Mouse (Mus musculus): ENCODE results near the gene Robo2. TPM values are rescaled to one million over a fixed set of nuclear protein-coding genes. Genes with fewer than 3 reads are reported as not detected.
"Not testable (repeated sequence)": the region's sequence is repeated elsewhere in the genome, so short reads cannot be mapped to it uniquely, and the experiment has no call there.

The Robo2 gene
- polyA plus RNA-seq, 1 experiment from 2014 or later = 63.0 TPM

DNA sequence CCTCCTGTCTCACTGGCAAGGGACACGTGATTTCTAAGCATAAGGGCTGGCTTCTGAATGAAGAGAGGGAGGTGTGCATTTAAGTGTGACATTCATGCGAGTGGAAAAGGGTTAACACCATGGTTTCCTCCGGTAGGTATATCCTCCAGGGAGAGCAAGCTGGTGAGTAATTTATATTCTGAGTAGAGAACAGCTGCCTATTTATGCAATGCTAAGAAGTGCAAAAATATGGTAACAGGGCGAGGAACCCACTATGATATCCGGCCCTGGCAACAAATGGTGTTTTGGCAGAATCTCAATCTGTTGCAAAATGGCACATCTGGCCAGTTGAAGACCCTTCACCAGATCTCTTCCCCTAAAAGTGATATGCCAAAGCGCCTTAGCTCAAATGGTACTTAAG is 362.6 kb downstream of the Robo2 start:
- peaks cover 3% of the 10 kb centered on the region; the same call in 1 of the 2 replicates for H3K4me1 ChIP-seq
- H3K9me3 ChIP-seq (replicated peaks) = no peaks in the 10 kb centered on the region
- no peak overlapping the region for H3K4me2 ChIP-seq (replicated peaks)
- ATAC-seq (ENCODE audit: low FRiP score) = no peak
- H3K36me3 ChIP-seq = no peaks in the 10 kb centered on the region
- H3K27ac ChIP-seq = no peak overlapping the region
- no peak overlapping the region for H3K4me3 ChIP-seq
- H3K27me3 ChIP-seq = no peaks in the 10 kb centered on the region
- 61% methylated on average over 6 of the region's 6 CpGs for WGBS
- no peak overlapping the region for H3K9ac ChIP-seq

DNA sequence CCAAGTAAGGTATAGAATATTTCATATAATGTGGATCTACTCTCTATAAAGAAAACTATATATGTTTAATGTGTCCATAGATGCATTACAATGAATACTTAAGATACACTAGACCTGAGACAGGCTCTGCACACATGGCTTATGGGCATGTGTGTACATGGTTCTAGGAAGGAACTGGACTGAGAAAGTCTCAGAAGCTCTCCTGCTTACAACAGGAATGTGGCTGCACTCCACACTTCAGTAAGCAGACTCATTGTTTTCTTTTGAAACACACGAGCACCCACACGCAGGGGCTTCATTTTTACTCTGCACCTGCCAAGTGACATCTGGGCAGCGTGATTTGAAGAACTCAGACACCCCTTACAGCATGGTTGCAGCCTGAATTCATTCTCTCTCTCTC is 364.4 kb downstream of the Robo2 start:
- WGBS = 36% methylated on average over 3 of the region's 3 CpGs
- Histone ChIP-seq H3K36me3 (no peaks in the 10 kb centered on the region), H3K27me3 (no peaks in the 10 kb centered on the region), H3K4me2 (replicated peaks) (no peak overlapping the region), H3K4me1 (peaks cover 3% of the 10 kb centered on the region; the same call in 1 of the 2 replicates), H3K27ac (no peak overlapping the region), H3K4me3 (no peak overlapping the region), H3K9ac (no peak overlapping the region), H3K9me3 (replicated peaks) (no peaks in the 10 kb centered on the region)
- no peak for ATAC-seq (ENCODE audit: low FRiP score)

DNA sequence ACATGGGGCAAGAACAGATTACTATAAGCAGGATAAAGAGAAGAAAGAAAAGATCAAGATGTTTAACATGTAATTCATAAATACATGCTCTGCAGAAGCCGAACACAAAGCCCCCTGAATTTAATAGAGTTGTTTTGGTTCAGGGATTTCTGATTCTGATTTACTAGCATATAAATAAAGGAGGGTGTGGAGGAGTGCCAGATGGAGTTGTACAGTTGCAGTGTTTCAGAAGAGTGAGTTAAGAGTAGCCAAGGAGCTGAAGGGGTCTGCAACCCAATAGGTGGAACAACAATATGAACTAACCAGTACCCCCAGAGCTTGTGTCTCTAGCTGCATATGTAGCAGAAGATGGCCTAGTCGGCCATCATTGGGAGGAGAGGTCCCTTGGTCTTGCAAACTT is 370.8 kb downstream of the Robo2 start:
- H3K36me3 ChIP-seq; H3K9me3 ChIP-seq (replicated peaks); H3K4me3 ChIP-seq; H3K27me3 ChIP-seq; ATAC-seq (ENCODE audit: low FRiP score); H3K27ac ChIP-seq; H3K4me2 ChIP-seq (replicated peaks); H3K4me1 ChIP-seq; H3K9ac ChIP-seq: not testable (repeated sequence)
- WGBS = 83% methylated on average over 2 of the region's 2 CpGs

DNA sequence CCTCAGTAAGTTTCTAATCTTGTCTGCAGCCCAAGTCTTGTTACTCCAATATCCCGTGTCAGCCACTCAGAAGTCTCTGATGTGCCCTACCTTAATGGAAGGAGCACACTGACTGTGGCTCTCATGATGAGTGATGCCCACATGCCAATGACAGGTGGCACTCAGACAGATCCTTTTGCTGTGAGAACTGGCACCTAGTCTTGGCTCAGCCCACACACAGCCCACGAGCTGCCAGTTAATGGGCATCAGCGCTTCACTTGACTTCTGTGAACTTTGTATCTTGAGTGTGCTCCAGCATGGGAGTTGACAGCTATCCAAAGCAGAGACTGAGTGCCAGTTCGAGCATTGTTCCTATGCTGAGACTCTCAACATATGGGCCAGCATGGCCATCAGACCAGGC is 383.8 kb downstream of the Robo2 start:
- Histone ChIP-seq H3K9ac (no peak overlapping the region), H3K27me3 (no peaks in the 10 kb centered on the region), H3K4me1 (no peaks in the 10 kb centered on the region), H3K27ac (no peak overlapping the region), H3K9me3 (replicated peaks) (no peaks in the 10 kb centered on the region), H3K36me3 (no peaks in the 10 kb centered on the region), H3K4me3 (no peak overlapping the region), H3K4me2 (replicated peaks) (no peak overlapping the region)
- WGBS = 81% methylated on average over 4 of the region's 4 CpGs
- no peak for ATAC-seq (ENCODE audit: low FRiP score)

DNA sequence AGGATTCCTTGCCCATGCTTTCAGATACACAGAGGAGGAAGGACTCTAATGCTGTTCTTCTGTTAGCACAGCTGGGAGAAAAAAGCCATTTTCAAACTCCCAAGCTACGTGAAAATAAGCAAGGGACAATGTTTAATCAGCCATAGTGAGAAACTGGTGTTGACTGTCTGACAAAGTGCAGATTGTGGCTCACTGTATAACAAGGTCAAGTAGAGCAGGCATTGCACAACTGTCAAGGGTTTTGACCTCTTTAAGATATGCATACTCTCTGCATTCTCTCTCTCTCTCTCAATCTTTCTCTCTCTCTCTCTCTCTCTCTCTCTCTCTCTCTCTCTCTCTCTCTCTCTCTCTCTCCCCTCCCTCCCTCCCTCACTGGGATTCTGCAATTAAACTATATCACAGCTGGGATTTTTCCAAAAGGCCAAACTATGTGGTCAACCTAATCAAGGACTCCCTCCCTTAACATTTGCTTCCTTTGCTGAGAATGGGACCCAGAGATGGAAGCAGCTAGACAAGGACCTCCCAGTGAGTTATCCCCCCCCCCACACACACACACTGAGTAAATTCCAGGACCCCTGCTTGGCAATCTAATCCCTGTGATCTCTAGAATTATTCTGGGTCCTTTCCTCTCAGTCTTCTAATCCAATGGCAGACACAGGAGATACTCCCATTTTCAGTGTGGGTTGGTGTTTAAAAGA is 389.2 kb downstream of the Robo2 start:
- Histone ChIP-seq H3K36me3 (no peaks in the 10 kb centered on the region), H3K27ac (no peak overlapping the region), H3K27me3 (no peaks in the 10 kb centered on the region), H3K4me3 (no peak overlapping the region), H3K4me2 (replicated peaks) (no peak overlapping the region), H3K9me3 (replicated peaks) (no peaks in the 10 kb centered on the region), H3K9ac (no peak overlapping the region), H3K4me1 (no peaks in the 10 kb centered on the region)
- ATAC-seq (ENCODE audit: low FRiP score) = no peak
- 36% methylated on average over 1 of the region's 1 CpGs for WGBS

DNA sequence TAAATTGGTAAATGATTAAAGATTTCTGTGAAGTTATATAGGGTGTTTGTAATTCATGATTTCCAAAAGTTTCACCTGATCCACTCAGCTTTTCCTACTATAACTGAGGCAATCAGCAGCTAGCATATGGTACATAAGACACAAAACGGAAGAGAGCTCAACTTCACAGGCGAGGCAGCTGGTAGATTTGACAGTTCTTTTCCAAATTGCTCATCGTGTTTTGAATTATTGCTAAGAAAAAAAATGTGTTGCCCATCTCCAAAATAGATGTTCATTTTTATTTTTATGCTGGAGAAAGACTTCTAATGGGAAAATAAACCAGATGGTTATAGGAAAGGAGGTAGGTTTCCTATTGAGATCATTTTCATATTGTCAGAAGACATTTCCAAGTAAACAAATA is 405.9 kb downstream of the Robo2 start:
- H3K4me2 ChIP-seq (replicated peaks) = no peak overlapping the region
- H3K4me1 ChIP-seq = no peaks in the 10 kb centered on the region
- WGBS = 89% methylated on average over 3 of the region's 3 CpGs
- H3K4me3 ChIP-seq = no peak overlapping the region
- ATAC-seq (ENCODE audit: low FRiP score) = no peak
- H3K9ac ChIP-seq = no peak overlapping the region
- H3K27ac ChIP-seq = no peak overlapping the region
- H3K9me3 ChIP-seq (replicated peaks) = no peaks in the 10 kb centered on the region
- no peaks in the 10 kb centered on the region for H3K36me3 ChIP-seq
- H3K27me3 ChIP-seq = no peaks in the 10 kb centered on the region

DNA sequence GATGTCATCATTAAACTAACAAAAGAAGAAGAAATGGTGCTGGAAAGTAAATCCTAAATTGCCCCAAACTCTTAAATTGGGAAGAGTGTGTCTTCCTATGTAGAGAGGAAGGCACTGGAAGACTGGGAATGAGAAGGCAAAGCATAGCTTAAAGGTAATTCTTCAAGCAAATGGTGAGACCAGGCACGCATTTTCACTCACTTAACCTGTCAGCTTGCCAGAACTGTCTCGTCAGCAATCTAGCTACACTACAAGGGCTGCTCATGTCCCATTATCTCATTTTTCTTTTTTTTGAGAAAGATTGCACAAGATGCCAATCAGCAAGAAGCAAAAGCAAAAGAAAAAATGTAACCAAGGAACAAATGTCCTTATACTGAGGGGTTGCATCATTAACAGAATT is 410.3 kb downstream of the Robo2 start:
- Histone ChIP-seq H3K4me2 (replicated peaks) (no peak overlapping the region), H3K9ac (no peak overlapping the region), H3K27ac (no peak overlapping the region), H3K9me3 (replicated peaks) (no peaks in the 10 kb centered on the region), H3K36me3 (no peaks in the 10 kb centered on the region), H3K4me3 (no peak overlapping the region), H3K4me1 (no peaks in the 10 kb centered on the region), H3K27me3 (no peaks in the 10 kb centered on the region)
- WGBS = 74% methylated on average over 2 of the region's 2 CpGs
- no peak for ATAC-seq (ENCODE audit: low FRiP score)

DNA sequence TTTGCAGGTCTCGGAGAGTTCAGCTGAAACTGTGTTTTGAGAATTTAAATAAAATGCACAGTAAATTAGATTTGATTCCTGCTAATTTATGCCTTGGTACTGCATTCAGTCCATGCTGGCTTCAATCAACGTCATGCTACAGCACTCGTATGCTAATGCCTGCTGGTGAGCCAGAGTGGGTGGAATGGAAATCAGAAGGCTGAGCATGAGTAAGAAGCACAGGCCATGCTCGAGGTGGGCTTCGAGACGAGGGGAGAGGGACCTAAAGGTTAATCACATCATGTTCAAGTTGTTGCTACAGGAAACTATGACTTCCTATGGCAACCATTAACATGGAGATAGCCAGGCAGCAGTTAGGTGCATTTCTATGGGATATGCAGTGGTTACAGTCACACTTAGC is 420.4 kb downstream of the Robo2 start:
- 44% methylated on average over 6 of the region's 6 CpGs for WGBS
- H3K9me3 ChIP-seq (replicated peaks) = no peaks in the 10 kb centered on the region
- H3K9ac ChIP-seq = no peak overlapping the region
- no peak overlapping the region for H3K27ac ChIP-seq
- H3K4me3 ChIP-seq = no peak overlapping the region
- H3K36me3 ChIP-seq = no peaks in the 10 kb centered on the region
- no peaks in the 10 kb centered on the region for H3K4me1 ChIP-seq
- H3K27me3 ChIP-seq = no peaks in the 10 kb centered on the region
- ATAC-seq (ENCODE audit: low FRiP score) = 0 out of 2 replicates have a peak, but pooled peaks have one; percentile 58
- H3K4me2 ChIP-seq (replicated peaks) = no peak overlapping the region

DNA sequence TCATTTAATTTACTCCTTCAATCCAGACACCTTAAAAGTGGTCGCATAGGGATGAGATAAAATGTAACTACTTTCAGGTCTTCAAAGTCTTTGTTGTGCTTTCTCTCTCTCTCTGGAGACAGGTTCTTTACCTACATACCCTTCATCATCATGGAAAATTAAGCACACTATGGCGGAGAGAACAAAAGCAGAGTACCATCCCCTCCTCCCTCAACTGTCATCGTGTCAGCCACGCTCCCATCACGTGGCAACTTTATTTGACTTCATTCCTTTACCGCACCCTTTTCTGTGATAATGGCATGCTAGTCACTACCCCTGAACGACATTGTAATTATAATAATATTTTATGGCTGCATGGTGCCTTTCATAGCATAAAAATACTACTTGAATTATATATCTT is 442.1 kb downstream of the Robo2 start:
- no peak for ATAC-seq (ENCODE audit: low FRiP score)
- Histone ChIP-seq H3K4me1 (no peaks in the 10 kb centered on the region), H3K9me3 (replicated peaks) (no peaks in the 10 kb centered on the region), H3K27ac (no peak overlapping the region), H3K36me3 (no peaks in the 10 kb centered on the region), H3K27me3 (no peaks in the 10 kb centered on the region), H3K4me3 (no peak overlapping the region), H3K4me2 (replicated peaks) (no peak overlapping the region), H3K9ac (no peak overlapping the region)
- WGBS = 80% methylated on average over 7 of the region's 7 CpGs

DNA sequence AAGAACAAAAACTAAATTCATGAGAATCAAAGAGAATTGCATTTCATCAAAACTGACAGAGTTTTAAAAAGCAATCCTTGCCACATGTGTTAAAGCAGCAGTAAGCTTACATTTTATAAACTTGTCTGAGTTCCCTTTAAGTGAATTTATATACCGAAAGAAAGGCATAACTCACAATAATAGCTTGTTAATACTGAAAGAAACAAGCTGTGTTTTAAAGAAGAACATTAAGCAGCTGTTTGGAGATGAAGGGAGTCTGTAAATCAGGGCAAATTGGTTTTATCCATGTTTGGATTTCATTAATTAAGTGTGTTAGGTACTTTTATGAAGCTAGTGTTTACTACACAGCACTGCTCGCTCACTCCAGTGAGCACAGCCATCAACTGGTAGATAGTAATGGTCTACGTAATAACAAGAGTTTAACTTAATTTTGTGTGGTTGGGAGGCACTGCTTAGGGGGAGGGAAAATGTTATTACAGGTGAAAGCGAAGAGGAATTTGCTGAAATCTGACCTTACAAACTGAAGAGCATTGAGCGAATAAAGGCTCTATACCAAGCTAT is 447.2 kb downstream of the Robo2 start:
- WGBS = 89% methylated on average over 5 of the region's 5 CpGs
- H3K27ac ChIP-seq = no peak overlapping the region
- H3K9me3 ChIP-seq (replicated peaks) = no peaks in the 10 kb centered on the region
- no peaks in the 10 kb centered on the region for H3K4me1 ChIP-seq
- H3K27me3 ChIP-seq = no peaks in the 10 kb centered on the region
- no peak overlapping the region for H3K9ac ChIP-seq
- ATAC-seq (ENCODE audit: low FRiP score) = no peak
- no peak overlapping the region for H3K4me2 ChIP-seq (replicated peaks)
- no peaks in the 10 kb centered on the region for H3K36me3 ChIP-seq
- H3K4me3 ChIP-seq = no peak overlapping the region

DNA sequence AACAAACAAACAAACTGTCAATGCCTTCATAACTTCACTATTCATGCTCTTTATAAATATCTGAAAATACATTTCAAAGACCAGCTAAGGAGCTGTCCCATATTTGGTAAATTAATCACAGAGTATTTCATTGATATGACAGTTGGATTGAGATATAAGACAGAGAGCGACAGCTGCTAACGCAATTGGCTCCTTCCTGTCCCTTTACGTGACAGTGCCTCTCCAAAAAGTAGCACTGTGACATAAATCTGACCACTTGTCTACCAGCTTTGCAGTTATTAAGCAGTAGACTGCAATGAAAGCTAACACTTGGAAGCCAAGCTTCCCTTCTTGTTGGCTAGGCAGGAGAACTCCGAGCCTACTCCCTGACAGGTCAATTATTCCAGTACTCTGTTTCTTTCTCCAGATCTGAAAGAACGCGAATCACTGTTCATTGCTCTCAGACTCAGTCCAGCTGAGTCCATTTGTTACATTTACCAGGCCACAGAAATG is 452.1 kb downstream of the Robo2 start:
- Histone ChIP-seq H3K27me3 (no peaks in the 10 kb centered on the region), H3K9ac (no peak overlapping the region), H3K9me3 (replicated peaks) (no peaks in the 10 kb centered on the region), H3K36me3 (no peaks in the 10 kb centered on the region), H3K4me2 (replicated peaks) (no peak overlapping the region), H3K4me1 (no peaks in the 10 kb centered on the region), H3K4me3 (no peak overlapping the region), H3K27ac (no peak overlapping the region)
- WGBS = 75% methylated on average over 6 of the region's 6 CpGs
- no peak for ATAC-seq (ENCODE audit: low FRiP score)

DNA sequence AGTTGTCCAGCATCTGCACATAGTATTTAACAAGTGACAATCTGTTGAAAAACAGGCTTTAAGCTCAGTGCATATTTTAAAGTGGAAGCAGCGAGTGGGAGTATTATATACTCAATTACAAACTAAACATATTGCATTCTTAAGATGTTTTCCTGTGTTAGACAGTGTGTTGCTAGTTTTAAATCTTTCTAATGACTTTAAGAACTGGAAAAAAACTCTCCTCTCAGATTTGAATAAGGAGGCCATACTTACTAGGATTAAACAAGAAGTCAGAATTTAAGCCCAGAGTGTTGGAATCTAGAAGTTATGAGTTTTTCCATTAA is 453.1 kb downstream of the Robo2 start:
- Histone ChIP-seq H3K4me1 (no peaks in the 10 kb centered on the region), H3K27me3 (no peaks in the 10 kb centered on the region), H3K4me3 (no peak overlapping the region), H3K36me3 (no peaks in the 10 kb centered on the region), H3K9me3 (replicated peaks) (no peaks in the 10 kb centered on the region), H3K4me2 (replicated peaks) (no peak overlapping the region), H3K27ac (no peak overlapping the region), H3K9ac (no peak overlapping the region)
- 57% methylated on average over 1 of the region's 1 CpGs for WGBS
- no peak for ATAC-seq (ENCODE audit: low FRiP score)
